Mouse (Mus musculus) megakaryocyte, embryonic 14.5 days (primary cell): ENCODE results near the gene Kcnk13.

ENCODE experiments used
- FLI1 ChIP-seq: IDR thresholded peaks from 2 replicates; pipeline ENCODE4 v1.6.1; 2012; ENCODE audit warnings: low read length, inconsistent platforms, mixed read lengths
- GATA1 ChIP-seq: IDR thresholded peaks from 3 replicates; pipeline ENCODE4 v1.6.1; 2012; ENCODE audit warnings: mixed read lengths, low read length, inconsistent platforms, borderline replicate concordance

- TF ChIP-seq GATA1, result no peak
- TF ChIP-seq FLI1, result no peak
Observed at GRCm38 (mm10) chr12:99923131-99923606, 41.1 kb upstream of the Kcnk13 start.
